Mouse (Mus musculus): Measurements from ENCODE around the gene Dusp1.

GRCm38 (mm10) chr17:26508961-26509771 lies 52.8 kb downstream of the Dusp1 start:
- no peak; the same call in 1 of the 2 replicates for TF ChIP-seq POLR2A (IDR thresholded peaks at IDR 0.05; ENCODE audit: low read depth, low read length)
- TF ChIP-seq CTCF (IDR thresholded peaks at IDR 0.05; ENCODE audit: extremely low read depth, insufficient read length, insufficient replicate concordance, low read depth, low read length) = peak; percentile 90

All from small intestine, adult 2 months (tissue).